Mouse (Mus musculus): ENCODE data around the gene Nkiras1.
A peak's percentile ranks its signal among the peaks of the same experiment; 100 is the strongest.
"Not testable (repeated sequence)": the region's sequence is repeated elsewhere in the genome, so short reads cannot be mapped to it uniquely, and the experiment has no call there.

The Nkiras1 gene

GRCm38 (mm10) chr14:18270529-18271441, at the start of gene Nkiras1, which contains the start of gene Rpl15:
Gene Nkiras1 (plus strand): TSS chr14:18271136.
Gene Rpl15 (minus strand): TSS chr14:18271391.
- DNase-seq: peak; percentile 99 to 100

- DNase-seq: no peak
Measured at GRCm38 (mm10) chr14:18221977-18222376, 49.0 kb upstream of the Nkiras1 start.

- DNase-seq: not testable (repeated sequence)
Measured at GRCm38 (mm10) chr14:18225431-18225830, 45.5 kb upstream of the Nkiras1 start.

DNA sequence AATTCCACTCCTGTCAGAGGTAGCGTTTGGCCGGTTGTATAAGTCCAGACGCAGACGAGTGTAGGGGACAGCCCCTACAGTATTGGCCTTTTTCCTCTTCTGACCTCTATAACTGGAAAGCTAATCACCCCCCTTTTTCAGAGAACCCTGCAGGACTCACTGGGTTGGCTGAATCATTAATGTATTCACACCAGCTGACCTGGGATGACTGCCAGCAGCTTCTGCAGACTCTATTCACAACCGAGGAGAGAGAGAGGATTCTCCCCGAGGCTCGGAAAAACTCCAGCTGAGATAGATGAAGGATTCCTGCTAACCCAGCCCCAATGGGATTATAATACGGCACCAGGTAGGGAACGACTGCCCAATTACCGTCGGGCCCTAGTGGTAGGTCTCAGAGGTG, 44.8 kb upstream of the Nkiras1 start:
- not testable (repeated sequence) for DNase-seq

- not testable (repeated sequence) for DNase-seq
Measured at GRCm38 (mm10) chr14:18229751-18230150, 41.2 kb upstream of the Nkiras1 start.

GRCm38 (mm10) chr14:18231866-18232265, 39.1 kb upstream of the Nkiras1 start:
- not testable (repeated sequence) for DNase-seq

- no peak for DNase-seq
Measured at GRCm38 (mm10) chr14:18233076-18233475, 37.9 kb upstream of the Nkiras1 start.

DNA sequence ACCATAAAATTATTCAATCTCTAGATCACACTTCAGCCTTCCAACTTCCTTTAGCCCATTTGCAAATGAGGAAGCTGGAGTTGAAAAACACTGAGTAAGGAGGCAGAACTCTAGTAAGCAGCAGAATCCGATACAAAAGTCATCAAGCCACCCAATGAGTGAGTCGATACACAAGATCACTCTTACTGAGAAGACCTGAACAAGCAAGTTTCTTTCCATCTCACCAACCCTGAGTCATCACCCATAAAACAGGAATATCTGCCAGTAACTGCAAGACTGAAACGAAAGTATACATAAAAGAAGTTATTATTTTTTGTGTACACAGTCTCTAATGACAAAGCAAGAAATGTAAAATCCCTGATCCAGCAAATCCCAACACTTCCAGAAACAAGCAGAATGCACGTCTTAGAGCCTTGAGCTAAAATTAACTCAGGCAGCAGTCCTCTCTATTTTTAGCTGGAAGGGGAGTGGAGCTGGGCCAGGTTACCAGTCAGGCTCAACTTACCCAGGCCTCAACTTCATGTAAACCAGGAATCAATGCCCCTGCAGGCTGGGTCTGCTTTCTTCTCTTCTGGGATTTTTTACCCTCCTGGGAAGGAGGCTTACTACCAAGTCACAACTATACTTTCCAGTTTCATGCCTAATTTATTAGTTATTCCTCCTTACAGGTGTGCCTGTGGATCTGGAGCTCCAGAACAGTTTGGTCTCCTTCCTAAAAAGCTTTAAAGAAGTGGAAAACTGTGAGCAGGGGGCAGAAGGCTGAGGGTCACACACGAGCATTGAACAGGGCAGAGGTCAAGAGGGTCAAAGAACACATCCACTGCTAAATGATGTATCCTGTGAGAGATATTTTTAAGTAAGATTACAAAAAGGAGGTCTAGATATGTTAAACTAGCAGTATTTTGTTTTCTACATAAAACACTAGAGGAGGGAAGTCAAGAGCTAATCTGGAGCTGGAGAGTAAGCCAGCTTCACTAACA, 36.7 kb upstream of the Nkiras1 start:
- DNase-seq: no peak

DNA sequence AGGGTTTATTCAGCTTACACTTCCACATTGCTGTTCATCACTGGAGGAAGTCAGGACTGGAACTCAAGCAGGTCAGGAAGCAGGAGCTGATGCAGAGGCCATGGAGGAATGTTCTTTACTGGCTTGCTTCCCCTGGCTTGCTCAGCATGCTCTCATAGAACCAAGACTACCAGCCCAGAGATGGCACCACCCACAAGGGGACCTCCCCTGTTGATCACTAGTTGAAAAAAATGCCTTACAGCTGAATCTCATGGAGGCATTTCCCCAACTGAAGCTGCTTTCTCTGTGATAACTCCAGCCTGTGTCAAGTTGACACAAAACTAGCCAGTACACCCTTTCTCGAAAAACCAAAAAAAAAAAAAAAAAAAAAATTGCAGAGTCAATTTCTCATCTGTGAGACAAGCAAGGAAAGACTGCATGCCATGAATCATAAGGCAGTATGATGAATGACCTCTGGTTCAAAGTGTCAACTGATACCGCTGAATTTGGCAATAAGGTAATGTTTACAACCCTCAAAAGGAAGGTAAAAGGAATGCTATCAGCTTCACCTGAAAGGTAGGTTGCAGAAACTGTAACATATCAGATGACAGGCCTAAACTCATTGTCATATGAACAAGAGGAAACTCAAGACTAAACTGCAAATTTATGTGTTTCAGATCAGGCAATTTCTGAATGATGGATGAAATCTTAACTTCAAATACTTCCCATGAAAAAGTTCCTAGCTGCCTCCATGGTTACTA, 34.3 kb upstream of the Nkiras1 start:
- not testable (repeated sequence) for DNase-seq

DNA sequence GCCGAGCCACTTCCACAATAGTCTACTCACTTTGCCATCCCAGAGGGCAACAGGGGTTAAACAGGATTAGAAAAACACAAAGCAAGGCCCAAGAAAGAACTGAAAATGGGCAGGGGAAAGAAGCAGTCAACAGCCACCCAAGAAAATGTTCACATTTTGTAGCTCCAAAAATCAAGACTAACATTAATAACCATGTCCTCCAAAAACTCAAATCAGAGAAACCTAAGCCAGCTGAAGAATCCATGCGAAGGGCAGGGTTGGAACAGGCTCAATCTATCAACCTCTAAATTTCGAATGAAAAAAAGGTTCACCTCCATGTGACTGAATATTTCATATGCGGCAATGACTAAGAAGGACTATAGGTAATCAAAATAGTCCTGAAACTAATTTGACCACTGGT, 33.6 kb upstream of the Nkiras1 start:
- no peak for DNase-seq

DNA sequence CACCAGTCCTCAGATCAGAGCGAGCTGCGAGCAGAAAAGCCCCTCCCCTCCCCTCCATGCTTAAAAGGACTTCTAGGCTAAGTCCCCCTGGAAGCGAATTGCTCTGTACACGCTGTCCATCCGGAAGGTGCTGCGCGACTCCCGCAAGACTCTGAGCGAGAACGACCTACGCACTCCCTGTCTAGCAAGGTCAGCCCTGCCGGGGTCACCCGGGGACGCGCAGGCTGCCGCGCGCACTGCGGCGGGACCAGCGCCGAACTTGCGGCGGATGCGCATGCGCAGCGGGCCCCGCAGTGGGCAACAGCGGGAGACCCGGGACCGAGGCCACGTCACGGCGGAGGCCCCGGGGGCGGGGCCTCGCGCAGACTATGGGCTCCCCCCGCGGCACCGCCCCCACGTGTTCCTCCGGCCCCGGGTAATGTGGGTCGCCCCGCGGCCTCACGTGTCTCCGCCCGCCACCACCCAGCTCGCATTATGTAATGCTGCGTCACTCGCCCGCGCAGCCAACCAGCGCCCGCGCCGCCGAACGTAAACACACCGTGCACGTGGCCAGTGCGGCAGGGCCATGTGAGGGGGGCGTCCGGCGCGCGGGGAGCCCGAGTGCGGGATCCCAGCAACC, 32.7 kb upstream of the Nkiras1 start:
- peak; percentile 97 to 99 for DNase-seq

- peak; percentile 99 for DNase-seq
Measured at GRCm38 (mm10) chr14:18238750-18239731, 31.9 kb upstream of the Nkiras1 start, which contains the start of gene Nr1d2. Gene Nr1d2 (minus strand): TSS chr14:18239127.

DNA sequence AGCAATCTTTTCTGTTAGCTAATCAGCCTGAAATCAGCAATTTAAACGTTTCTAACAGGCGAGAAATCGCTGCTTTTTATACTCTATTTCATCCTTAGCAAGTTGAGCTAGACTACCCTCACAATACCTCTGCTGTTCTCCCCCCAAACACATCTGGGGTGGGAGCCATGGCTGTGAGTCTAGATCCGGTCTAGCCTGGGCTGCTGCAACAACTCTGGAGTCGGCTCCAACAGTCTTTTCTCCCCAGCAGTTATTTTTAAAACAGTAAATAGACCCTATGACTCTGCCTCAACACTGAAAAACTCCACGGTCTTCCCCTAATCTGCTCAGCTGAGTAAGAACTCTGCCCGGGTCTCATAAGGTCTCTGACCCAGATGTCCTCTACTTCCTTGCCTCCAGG, 30.8 kb upstream of the Nkiras1 start:
- DNase-seq: no peak

DNA sequence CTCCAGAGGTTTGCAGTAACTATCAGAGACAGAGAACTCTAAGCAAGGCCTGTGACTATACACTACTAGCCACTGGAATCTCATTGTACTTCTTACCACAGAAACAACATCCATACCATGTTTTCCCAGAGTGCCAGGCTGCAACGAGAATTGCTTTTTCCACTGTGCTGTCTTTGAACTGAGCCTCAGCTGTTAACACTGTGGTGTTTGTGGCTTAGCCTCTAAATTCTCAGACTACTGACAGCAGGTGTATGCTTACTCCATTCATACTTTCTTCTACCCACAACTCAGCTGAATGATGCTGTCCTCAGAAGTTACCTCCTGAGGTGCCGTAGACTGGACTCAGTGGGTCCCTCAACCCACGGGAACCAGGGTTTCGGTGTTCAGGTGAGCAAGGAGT, 29.1 kb upstream of the Nkiras1 start:
- no peak for DNase-seq

DNA sequence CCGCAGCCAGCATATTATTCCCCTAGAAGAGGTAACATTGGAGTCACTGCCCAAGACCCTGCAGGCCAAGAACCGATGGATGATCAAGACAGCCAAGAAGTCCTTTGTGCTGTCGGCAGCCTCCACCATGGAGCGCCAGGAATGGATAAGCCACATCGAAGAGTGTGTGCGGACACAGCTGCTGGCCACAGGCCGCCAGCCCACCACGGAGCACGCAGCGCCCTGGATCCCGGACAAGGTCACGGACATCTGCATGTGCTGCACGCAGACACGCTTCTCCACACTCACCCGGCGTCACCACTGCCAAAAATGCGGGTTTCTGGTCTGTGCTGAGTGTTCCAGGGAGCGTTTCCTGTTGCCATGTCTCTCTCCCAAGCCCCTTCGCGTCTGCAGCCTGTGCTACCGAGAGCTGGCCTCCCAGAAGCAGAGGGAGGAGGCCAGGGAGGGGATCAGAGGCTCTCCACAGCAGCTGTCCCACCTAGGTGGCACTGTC, 28.3 kb upstream of the Nkiras1 start:
- peak in 1 of 2 experiments; percentile 25 for DNase-seq

GRCm38 (mm10) chr14:18261203-18261602, 9.7 kb upstream of the Nkiras1 start:
- no peak for DNase-seq

GRCm38 (mm10) chr14:18263427-18263826, 7.5 kb upstream of the Nkiras1 start:
- no peak for DNase-seq

DNA sequence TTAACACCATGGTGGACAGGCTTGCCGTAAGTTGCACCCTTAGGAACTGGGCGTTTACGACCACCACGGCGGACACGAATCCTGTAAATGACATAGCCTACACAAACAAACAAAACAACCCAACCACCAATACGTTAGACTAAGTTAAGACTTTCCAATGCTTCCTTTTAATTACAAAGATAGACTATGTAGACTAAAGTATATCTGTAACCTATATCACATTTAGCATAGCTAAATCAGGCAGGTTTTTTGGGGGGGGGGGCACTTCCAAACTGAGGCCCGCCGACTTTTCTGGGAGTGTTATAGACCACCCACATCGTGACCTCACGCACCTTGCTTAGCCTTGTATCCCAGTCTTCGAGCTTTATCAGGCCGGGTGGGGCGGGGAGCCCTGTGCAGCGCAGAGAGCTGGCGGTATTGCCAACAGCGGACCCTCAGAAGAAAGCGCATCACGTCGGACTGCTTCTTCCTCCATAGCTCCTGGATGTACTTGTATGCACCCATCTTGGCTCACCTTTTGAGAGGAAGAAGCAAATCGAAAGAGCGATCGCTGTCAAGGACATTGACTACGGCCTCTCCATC, 898 bp upstream of the Nkiras1 start:
- not testable (repeated sequence) for DNase-seq

DNA sequence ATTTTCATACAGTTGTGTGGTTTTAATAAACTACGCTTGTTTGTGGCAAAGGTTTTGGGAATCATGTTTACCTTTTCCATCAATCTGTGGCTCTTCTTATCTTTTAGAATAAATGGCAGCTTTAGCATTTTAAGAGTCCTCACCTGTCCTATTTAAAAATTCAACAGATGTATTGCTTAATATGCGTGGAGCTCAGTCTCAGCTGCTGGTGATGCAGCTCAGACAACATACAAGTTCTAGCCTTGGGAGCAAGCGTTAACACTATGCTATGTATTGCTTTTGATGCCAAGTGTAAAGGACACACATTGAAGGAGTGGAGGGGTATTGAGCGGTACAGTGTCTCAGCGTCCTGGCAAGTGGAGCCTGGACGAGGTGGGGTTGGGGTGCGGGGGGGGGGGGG, 730 bp downstream of the Nkiras1 start:
- DNase-seq: no peak

DNA sequence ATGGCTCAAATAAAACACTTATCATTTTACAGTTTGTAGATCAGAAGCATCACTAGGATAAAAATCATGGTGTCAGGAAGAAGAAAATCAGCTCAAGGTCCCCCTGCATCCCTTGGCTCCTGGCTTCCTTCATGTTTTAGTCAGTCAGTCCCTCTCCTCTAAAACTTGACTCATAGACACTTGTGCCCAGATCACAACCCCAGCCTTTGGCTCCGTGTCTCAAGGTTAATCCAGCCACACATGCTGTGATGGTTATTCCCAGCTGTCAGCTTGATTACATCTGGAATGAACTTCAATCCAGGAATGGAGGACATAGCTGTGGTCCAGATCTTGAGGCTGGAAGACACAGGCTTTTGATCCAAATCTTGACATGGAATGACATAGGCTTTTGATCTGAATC, 3.6 kb downstream of the Nkiras1 start:
- DNase-seq: no peak
